Mouse (Mus musculus) lung, postnatal 0 days (tissue): ENCODE data around the gene Ube4a. TPM values are rescaled to one million over a fixed set of nuclear protein-coding genes. Genes with fewer than 3 reads are reported as not detected.

Experiments used
- ATAC-seq: fragments of 200-750 bp; cut with Nextera tagmentation; 2 replicates; pipeline ENCODE4 v1.8.0; 2017; ENCODE audit warnings: moderate library complexity
- DNase-seq: peaks from one replicate; pipeline ENCODE4 v3.0.0-alpha.2; 2016; ENCODE audit warnings: low spot score
- H3K27ac ChIP-seq: fragments of 300-500 bp; sonication (generic); 2 replicates; pipeline ENCODE4 v1.5.1; 2014; ENCODE audit warnings: antibody characterized with exemption, mild to moderate bottlenecking, low read length, mixed read lengths
- H3K27me3 ChIP-seq: fragments of 300-500 bp; sonication (generic); replicated peaks from 2 replicates; pipeline ENCODE4 v1.6.1; 2014; ENCODE audit warnings: low read length, mixed read lengths; ENCODE audit not compliant: insufficient read depth
- H3K36me3 ChIP-seq: fragments of 300-500 bp; sonication (generic); 2 replicates; pipeline ENCODE4 v1.6.1; 2014; ENCODE audit warnings: low read length, mixed read lengths; ENCODE audit not compliant: insufficient read depth
- H3K4me1 ChIP-seq: fragments of 300-500 bp; sonication (generic); 2 replicates; pipeline ENCODE4 v1.6.1; 2014; ENCODE audit warnings: antibody characterized with exemption, low read depth, low read length, mixed read lengths; ENCODE audit not compliant: insufficient read depth
- H3K4me2 ChIP-seq: fragments of 300-500 bp; sonication (generic); replicated peaks from 2 replicates; pipeline ENCODE4 v1.6.1; 2014; ENCODE audit warnings: low read depth, mild to moderate bottlenecking, low read length, moderate library complexity, mixed read lengths
- H3K4me3 ChIP-seq: fragments of 300-500 bp; sonication (generic); 2 replicates; pipeline ENCODE4 v1.5.1; 2014; ENCODE audit warnings: low read depth, low read length
- H3K9ac ChIP-seq: fragments of 300-500 bp; sonication (generic); replicated peaks from 2 replicates; pipeline ENCODE4 v1.6.1; 2014; ENCODE audit warnings: low read depth, mild to moderate bottlenecking
- H3K9me3 ChIP-seq: fragments of 300-500 bp; sonication (generic); 2 replicates; pipeline ENCODE4 v1.6.1; 2016; ENCODE audit warnings: low read length, mixed read lengths
- CTCF ChIP-seq: IDR thresholded peaks from 2 replicates; pipeline ENCODE4 v1.5.1; 2016; ENCODE audit warnings: antibody characterized with exemption, mild to moderate bottlenecking
- EP300 ChIP-seq: IDR thresholded peaks from 2 replicates; pipeline ENCODE4 v1.6.1; 2016; ENCODE audit warnings: antibody characterized with exemption, mild to moderate bottlenecking, control low read depth
- WGBS: fragments of 180-500 bp; shearing (Covaris S2); extraction: QIAGEN DNeasy Blood & Tissue Kit; methylation state at CpG from one replicate; pipeline ENCODE4 v1.1.7; 2014; 5-methylcytosine and 5-hydroxymethylcytosine counted together
- polyA plus RNA-seq: library from polyadenylated mRNA; unstranded; fragments of >200 nt; fragmentation: Nextera tagmentation; extraction: Ambion mirVana; gene quantifications from 2 replicates; pipeline ENCODE4 v1.2.1, GENCODE M21; 2015

Gene Ube4a
- polyA plus RNA-seq, 1 experiment from 2014 or later: 12.9 TPM

DNA sequence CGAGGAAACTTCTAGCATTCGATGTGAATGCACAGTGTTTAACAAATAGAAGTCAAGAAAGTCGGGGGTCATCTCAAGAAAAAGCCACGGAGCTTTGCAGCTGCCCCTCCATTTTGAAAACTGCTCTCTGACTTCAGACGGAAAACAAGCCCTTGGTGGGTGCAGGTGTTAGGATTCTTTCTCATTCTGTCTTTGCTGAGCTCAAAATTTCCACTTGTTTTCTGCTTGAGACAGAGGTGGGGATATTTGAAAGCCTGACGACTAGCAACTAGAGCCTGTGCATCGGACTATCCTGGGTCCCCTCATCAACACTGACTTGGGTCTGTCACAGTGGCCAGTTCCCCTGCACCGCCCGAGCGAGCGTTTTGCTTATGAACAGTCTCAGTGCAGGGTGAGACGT, 42.0 kb upstream of the Ube4a start:
- TF ChIP-seq EP300: no peak
- TF ChIP-seq CTCF: no peak

DNA sequence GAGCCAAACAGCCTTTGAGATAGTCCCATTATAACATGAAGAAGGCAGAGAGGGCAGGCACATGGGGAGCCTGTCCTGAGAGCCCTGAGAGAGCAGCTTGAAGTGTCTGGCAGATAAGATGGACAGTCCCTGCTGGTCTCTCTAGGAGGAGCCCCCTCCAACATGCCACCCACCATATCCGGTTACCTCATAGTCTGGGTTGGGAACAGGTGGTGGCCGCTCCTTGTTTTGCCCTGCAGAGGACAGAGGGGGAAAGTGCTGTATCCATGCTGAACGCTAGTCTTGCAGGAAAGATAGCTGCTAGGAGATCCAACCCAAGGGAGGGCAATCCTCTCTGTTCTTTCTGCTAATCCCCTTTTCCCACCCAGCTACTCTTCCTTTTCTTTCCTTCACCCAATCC, 34.8 kb upstream of the Ube4a start:
- no peak overlapping the region for H3K27ac ChIP-seq
- H3K4me3 ChIP-seq: no peak overlapping the region
- DNase-seq: no peak
- WGBS: 48% methylated on average over 3 of the region's 3 CpGs
- H3K9me3 ChIP-seq: no peaks in the 10 kb centered on the region
- H3K36me3 ChIP-seq: no peaks in the 10 kb centered on the region
- no peak overlapping the region for H3K9ac ChIP-seq
- no peak overlapping the region for H3K4me2 ChIP-seq
- ATAC-seq: no peak
- no peak for TF ChIP-seq EP300
- TF ChIP-seq CTCF: no peak
- H3K27me3 ChIP-seq: no peaks in the 10 kb centered on the region
- H3K4me1 ChIP-seq: no peaks in the 10 kb centered on the region

More for the DNA sequence above, 42.0 kb upstream of the Ube4a start:
- no peak overlapping the region for H3K27ac ChIP-seq
- no peaks in the 10 kb centered on the region for H3K27me3 ChIP-seq
- DNase-seq (no peak), ATAC-seq (no peak)
- no peaks in the 10 kb centered on the region for H3K4me1 ChIP-seq
- H3K9ac ChIP-seq: no peak overlapping the region
- H3K4me2 ChIP-seq: no peak overlapping the region
- H3K36me3 ChIP-seq: no peaks in the 10 kb centered on the region
- H3K9me3 ChIP-seq: no peaks in the 10 kb centered on the region
- WGBS: 58% methylated on average over 12 of the region's 12 CpGs
- no peak overlapping the region for H3K4me3 ChIP-seq

DNA sequence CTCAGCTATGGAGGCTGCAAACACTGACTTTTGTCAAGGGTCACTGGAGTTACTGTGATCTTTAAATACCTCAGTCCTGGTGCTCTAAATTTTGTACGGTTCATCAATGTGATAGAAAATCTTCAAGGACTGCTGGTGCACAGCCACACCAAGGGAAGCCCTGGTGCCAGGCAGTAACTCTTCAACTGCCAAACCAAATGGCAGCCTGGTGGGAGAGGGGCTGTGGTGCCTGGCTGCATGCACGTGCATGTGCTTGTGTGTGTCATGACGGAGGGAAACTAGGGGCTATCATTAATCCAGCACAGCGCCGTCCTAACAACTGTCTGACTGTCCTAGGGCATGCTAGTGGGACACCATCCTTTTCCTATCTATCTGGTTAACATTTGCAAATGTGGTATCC, 34.4 kb upstream of the Ube4a start:
- DNase-seq (no peak), ATAC-seq (no peak)
- Histone ChIP-seq H3K36me3 (no peaks in the 10 kb centered on the region), H3K9ac (no peak overlapping the region), H3K27ac (no peak overlapping the region), H3K4me2 (no peak overlapping the region), H3K9me3 (no peaks in the 10 kb centered on the region), H3K4me1 (no peaks in the 10 kb centered on the region), H3K27me3 (no peaks in the 10 kb centered on the region), H3K4me3 (no peak overlapping the region)
- no peak for TF ChIP-seq EP300
- no peak for TF ChIP-seq CTCF
- 65% methylated on average over 5 of the region's 5 CpGs for WGBS

DNA sequence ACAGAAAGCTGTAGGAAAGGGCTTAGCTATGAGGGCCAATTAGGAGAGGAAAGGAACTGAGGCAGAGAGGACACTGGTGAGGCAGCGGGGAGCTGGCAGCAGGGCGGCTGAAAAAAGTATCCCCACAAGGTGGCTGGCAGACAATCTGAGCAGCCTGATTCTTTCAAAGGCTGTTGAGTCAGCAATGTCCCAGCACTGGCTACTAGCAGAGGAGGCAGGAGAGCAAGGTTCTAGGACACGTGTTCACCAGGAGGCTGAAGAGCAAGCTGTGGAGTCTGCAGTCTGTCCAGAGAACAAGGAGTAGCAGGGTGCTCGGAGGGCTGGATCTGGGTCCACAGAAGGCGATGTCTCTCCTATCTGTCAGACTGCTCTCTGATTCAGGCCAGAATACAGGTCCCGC, 33.8 kb upstream of the Ube4a start:
- DNase-seq (no peak), ATAC-seq (no peak)
- Histone ChIP-seq H3K4me1 (no peaks in the 10 kb centered on the region), H3K4me2 (no peak overlapping the region), H3K27me3 (no peaks in the 10 kb centered on the region), H3K9ac (no peak overlapping the region), H3K27ac (no peak overlapping the region), H3K4me3 (no peak overlapping the region), H3K9me3 (no peaks in the 10 kb centered on the region), H3K36me3 (no peaks in the 10 kb centered on the region)
- 49% methylated on average over 6 of the region's 6 CpGs for WGBS
- TF ChIP-seq EP300 (no peak), CTCF (no peak)

DNA sequence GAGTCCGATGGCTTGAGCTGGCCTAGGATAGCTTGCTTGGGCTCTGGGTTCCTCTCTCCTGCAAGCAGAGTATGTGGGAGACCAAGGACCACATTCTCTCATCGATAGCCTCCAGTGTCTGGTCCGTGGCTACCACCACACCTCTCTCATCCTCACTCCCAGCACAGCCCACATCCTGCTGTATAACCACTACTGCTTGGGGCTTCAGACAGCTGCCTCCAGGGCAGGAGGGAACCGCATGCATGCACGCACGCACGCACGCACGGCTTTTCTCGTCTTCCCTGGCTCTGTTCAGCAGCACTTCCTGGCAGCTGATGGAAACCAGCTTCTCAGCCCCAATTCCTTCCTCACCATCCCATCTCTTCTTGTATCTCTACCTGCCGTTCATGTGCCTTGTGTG, 32.7 kb upstream of the Ube4a start:
- Histone ChIP-seq H3K36me3 (no peaks in the 10 kb centered on the region), H3K4me3 (no peak overlapping the region), H3K4me1 (no peaks in the 10 kb centered on the region), H3K27me3 (no peaks in the 10 kb centered on the region), H3K9ac (no peak overlapping the region), H3K4me2 (no peak overlapping the region), H3K27ac (no peak overlapping the region), H3K9me3 (no peaks in the 10 kb centered on the region)
- no peak for TF ChIP-seq EP300
- TF ChIP-seq CTCF: no peak
- no peak for DNase-seq
- ATAC-seq: no peak
- WGBS: 70% methylated on average over 11 of the region's 11 CpGs

DNA sequence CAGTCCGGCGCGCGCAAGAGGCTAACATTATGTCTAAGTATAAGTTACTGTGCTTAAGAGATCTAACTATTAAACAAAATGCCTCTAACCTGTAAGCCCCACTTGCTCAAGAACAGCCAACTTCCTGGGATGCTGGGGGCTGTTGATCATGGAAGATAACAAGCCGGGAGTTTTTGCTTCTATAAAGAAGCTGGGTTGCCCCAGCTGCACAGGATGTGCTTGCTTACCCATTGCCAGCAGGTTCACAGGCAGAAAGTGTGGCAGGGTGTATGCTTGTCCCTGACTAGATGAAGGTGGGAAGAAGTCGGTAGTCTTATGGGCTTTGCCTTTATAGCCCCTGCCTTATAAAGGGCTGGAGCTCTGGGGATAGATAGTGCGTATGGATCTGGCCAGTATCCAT, 31.2 kb upstream of the Ube4a start:
- H3K36me3 ChIP-seq: no peaks in the 10 kb centered on the region
- WGBS: 94% methylated on average over 7 of the region's 7 CpGs
- H3K9me3 ChIP-seq: no peaks in the 10 kb centered on the region
- TF ChIP-seq EP300 (no peak), CTCF (no peak)
- H3K27me3 ChIP-seq: no peaks in the 10 kb centered on the region
- DNase-seq: no peak
- no peak for ATAC-seq
- H3K4me2 ChIP-seq: no peak overlapping the region
- H3K27ac ChIP-seq: no peak overlapping the region
- H3K9ac ChIP-seq: no peak overlapping the region
- H3K4me1 ChIP-seq: no peaks in the 10 kb centered on the region
- H3K4me3 ChIP-seq: no peak overlapping the region

DNA sequence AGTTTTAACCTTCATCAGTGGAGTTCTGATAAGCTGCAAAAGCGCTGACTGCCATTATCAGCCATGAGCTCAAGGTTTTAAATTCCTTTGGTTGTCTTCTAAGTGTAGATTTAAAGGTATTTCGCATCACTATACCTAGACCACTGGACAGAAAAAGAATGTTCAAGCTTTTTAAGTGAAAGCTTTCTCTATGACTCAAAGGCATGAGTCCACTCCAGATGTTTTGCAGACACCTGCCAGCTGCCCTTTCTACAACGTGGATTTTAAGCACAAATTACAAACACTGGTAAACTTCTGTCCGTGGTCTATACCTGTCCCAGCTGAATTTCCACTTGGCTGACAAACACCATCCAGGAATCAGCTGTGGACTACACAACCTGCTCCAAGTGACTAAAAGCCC, 29.6 kb upstream of the Ube4a start:
- no peaks in the 10 kb centered on the region for H3K4me1 ChIP-seq
- TF ChIP-seq EP300: no peak
- no peak for TF ChIP-seq CTCF
- WGBS: 61% methylated on average over 4 of the region's 4 CpGs
- no peak overlapping the region for H3K4me3 ChIP-seq
- no peak overlapping the region for H3K4me2 ChIP-seq
- ATAC-seq (no peak), DNase-seq (no peak)
- no peak overlapping the region for H3K27ac ChIP-seq
- H3K9ac ChIP-seq: no peak overlapping the region
- H3K27me3 ChIP-seq: no peaks in the 10 kb centered on the region
- H3K36me3 ChIP-seq: no peaks in the 10 kb centered on the region
- H3K9me3 ChIP-seq: no peaks in the 10 kb centered on the region
